Mouse (Mus musculus): ENCODE results near the gene Nhlrc1. TPM values are rescaled to one million over a fixed set of nuclear protein-coding genes. Genes with fewer than 3 reads are reported as not detected.
A peak's percentile ranks its signal among the peaks of the same experiment; 100 is the strongest.

Gene Nhlrc1
- 5.7 and 6.8 TPM in 2 replicates for polyA plus RNA-seq (2014; fragmentation: Nextera tagmentation; extraction: Ambion mirVana)

DNA sequence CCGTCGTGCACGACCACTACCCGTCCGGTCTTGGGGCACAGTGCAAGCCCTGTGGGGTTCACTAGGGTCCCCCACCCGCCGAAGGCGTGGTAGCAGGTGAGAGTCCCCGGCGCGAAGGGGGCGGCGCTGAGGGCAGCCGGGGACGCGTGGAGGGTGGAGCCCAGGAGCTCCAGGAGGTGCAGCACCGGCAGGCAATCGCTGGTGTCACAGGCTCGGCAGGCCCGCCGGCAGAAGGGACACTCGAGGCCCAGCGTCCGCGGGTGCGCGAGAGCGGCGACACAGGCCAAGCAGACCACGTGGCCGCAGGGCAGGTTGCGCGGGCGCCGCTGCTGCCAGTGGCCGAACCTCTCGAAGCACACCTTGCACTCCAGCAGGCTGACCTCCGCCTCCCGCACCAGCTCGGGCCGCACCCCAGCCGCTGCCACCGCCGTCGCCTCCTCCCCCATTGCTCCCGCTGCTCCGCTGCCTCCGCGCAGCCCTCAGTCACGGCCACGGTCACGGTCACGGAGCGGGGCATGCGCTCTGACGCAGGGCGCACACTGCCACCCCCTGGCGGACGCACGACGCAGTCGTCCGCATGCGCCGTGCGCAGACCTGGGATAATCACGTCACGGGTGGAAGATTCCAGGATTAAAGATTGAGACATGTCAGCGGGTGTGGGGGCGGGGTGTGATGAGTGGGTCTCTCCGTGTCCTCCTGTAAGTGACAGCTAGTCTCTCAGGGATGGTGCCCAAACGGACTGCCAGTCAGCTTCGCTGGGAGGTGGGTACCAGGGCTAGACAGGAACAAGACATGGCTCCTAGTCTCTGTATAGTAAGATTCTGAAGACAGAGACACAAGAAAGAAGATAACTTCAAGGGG lies at the start of gene Nhlrc1:
TSS of gene Nhlrc1 (minus strand) at position 517 of the 861 bp plus-strand sequence.
- peak within 1 kb of the TSS; percentile 66 for H3K9ac ChIP-seq (ENCODE audit: low read depth, low read length)
- peak within 1 kb of the TSS; percentile 87 for H3K4me2 ChIP-seq (replicated peaks; ENCODE audit: low read depth, low read length)
- WGBS: 4% methylated on average over 64 of the region's 73 CpGs
- peaks cover 10% of the 10 kb centered on the region for H3K27me3 ChIP-seq (ENCODE audit: control insufficient read depth, insufficient read depth, low read length)
- H3K36me3 ChIP-seq (ENCODE audit: control insufficient read depth, insufficient read depth, low read length): no peaks in the 10 kb centered on the region
- no peaks in the 10 kb centered on the region; the same call in 1 of the 2 replicates for H3K4me1 ChIP-seq (replicated peaks; ENCODE audit: control insufficient read depth, insufficient read depth, low read length)
- DNase-seq (ENCODE audit: low spot score) (peak; percentile 85), ATAC-seq (ENCODE audit: low FRiP score) (peak; percentile 82)
- H3K9me3 ChIP-seq (ENCODE audit: control insufficient read depth, low read length): no peaks in the 10 kb centered on the region; the same call in 1 of the 2 replicates
- H3K27ac ChIP-seq (ENCODE audit: low read depth, low read length): no peak within 1 kb of the TSS
- H3K4me3 ChIP-seq (ENCODE audit: low read depth, low read length): peak within 1 kb of the TSS; percentile 55

DNA sequence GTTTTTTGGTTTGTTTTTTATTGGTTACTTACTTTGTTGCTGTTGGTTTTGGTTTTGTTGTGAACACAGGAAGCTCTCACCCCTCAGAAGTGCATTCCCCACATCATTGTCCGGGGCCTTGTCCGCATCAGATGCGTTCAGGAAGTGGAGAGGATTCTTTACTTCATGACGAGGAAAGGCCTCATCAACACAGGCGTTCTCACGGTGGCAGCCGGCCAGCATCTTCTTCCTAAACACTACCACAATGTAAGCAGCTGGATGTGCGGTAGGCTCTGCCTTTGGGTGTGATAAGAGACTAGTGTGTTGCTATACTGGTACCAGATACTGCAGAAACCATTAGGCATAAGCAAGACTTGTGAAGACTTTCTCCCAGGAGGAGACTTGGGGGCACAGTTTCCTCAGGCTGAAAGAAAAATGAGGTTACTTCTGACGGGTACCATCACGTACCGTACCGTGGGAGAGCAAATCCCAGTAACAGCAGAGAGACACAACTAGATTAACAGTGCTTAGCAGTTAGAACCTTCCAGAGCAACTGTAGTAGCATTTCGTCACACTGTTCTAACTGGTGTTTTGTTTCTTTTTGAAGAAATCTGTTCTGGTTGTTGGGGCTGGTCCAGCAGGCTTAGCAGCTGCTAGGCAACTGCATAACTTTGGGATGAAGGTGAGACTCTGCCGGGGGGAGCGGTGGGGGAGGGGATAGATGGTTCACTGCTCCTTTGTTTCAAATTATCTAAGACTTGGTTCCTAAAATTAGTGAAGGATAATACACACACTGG lies 49.5 kb upstream of the Nhlrc1 start:
- Histone ChIP-seq H3K27ac (ENCODE audit: low read depth, low read length) (no peak overlapping the region), H3K4me3 (ENCODE audit: low read depth, low read length) (no peak overlapping the region), H3K4me2 (replicated peaks; ENCODE audit: low read depth, low read length) (no peak overlapping the region), H3K27me3 (ENCODE audit: control insufficient read depth, insufficient read depth, low read length) (no peaks in the 10 kb centered on the region), H3K9ac (ENCODE audit: low read depth, low read length) (no peak overlapping the region), H3K36me3 (ENCODE audit: control insufficient read depth, insufficient read depth, low read length) (0 out of 2 replicates have a peak, but pooled peaks cover 6% of the 10 kb centered on the region), H3K9me3 (ENCODE audit: control insufficient read depth, low read length) (no peaks in the 10 kb centered on the region), H3K4me1 (replicated peaks; ENCODE audit: control insufficient read depth, insufficient read depth, low read length) (no peaks in the 10 kb centered on the region)
- 92% methylated on average over 15 of the region's 15 CpGs for WGBS
- ATAC-seq (ENCODE audit: low FRiP score): no peak
- DNase-seq (ENCODE audit: low spot score): no peak

DNA sequence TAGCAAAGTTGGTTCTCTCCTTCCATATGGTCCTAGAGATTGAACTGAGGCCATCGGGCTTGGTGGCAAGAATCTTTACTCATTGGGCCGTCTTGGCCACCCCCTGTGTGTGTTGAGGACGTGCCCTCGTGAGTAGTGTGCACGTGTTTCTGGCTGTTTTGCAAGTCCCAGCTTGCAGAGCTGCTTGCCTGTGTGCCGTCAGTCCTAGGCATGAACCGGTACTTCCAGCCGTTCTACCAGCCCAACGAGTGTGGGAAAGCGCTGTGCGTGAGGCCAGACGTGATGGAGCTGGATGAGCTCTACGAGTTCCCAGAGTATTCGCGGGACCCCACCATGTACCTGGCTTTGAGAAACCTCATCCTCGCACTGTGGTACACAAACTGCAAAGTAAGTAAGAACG lies 48.1 kb upstream of the Nhlrc1 start:
- WGBS: 97% methylated on average over 17 of the region's 17 CpGs

DNA sequence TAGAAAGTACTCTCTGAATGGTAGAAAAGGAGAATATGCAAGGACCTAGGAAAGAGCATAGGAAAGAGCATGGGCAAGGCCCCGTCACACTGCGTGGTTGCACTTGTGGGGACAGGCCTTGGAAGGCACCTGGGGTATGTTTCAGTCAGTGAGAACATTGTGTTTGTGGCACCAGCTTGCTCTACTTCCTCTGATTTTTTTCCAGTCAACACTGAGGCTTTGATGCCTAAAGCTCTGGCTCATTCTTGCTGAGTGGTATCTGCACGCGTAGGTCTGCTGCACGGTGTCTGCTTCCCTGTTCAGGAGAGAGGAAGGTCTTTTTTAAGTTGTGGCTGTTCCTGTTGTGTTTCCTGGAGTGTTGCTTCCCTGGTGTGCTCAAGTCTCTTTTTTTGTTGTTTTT lies 42.1 kb upstream of the Nhlrc1 start:
- Histone ChIP-seq H3K27ac (ENCODE audit: low read depth, low read length) (no peak overlapping the region), H3K27me3 (ENCODE audit: control insufficient read depth, insufficient read depth, low read length) (no peaks in the 10 kb centered on the region), H3K9me3 (ENCODE audit: control insufficient read depth, low read length) (no peaks in the 10 kb centered on the region), H3K4me3 (ENCODE audit: low read depth, low read length) (no peak overlapping the region), H3K4me1 (replicated peaks; ENCODE audit: control insufficient read depth, insufficient read depth, low read length) (no peaks in the 10 kb centered on the region), H3K9ac (ENCODE audit: low read depth, low read length) (no peak overlapping the region), H3K36me3 (ENCODE audit: control insufficient read depth, insufficient read depth, low read length) (no peaks in the 10 kb centered on the region), H3K4me2 (replicated peaks; ENCODE audit: low read depth, low read length) (no peak overlapping the region)
- ATAC-seq (ENCODE audit: low FRiP score) (no peak), DNase-seq (ENCODE audit: low spot score) (no peak)
- WGBS: 96% methylated on average over 5 of the region's 5 CpGs

More for the DNA sequence above, 48.1 kb upstream of the Nhlrc1 start:
- H3K27ac ChIP-seq (ENCODE audit: low read depth, low read length): no peak overlapping the region
- no peak overlapping the region for H3K9ac ChIP-seq (ENCODE audit: low read depth, low read length)
- H3K36me3 ChIP-seq (ENCODE audit: control insufficient read depth, insufficient read depth, low read length): 0 out of 2 replicates have a peak, but pooled peaks cover 3% of the 10 kb centered on the region
- no peaks in the 10 kb centered on the region for H3K9me3 ChIP-seq (ENCODE audit: control insufficient read depth, low read length)
- H3K4me1 ChIP-seq (replicated peaks; ENCODE audit: control insufficient read depth, insufficient read depth, low read length): no peaks in the 10 kb centered on the region
- no peak overlapping the region for H3K4me2 ChIP-seq (replicated peaks; ENCODE audit: low read depth, low read length)
- ATAC-seq (ENCODE audit: low FRiP score): no peak
- no peak for DNase-seq (ENCODE audit: low spot score)
- H3K4me3 ChIP-seq (ENCODE audit: low read depth, low read length): no peak overlapping the region
- H3K27me3 ChIP-seq (ENCODE audit: control insufficient read depth, insufficient read depth, low read length): no peaks in the 10 kb centered on the region

DNA sequence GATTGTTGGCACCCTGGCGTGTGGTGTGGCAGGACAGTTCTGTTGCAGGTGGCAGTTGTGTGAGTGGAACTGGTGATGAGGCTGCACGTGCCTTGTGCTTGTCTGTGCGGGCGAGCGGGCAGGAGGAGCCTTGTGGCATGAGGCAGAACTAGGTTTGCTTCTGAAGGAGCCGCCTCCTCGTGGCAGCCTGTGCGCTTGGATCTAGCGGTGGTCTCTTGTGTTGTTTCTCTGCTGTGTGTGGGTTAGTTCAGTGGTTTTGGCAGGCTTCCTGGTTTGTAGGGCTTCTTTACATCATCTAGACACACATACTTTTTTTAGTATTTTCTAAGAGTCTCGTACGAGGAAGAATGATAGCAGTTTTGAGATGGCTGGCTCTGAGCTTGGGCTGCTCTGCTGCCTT lies 41.5 kb upstream of the Nhlrc1 start:
- no peak for DNase-seq (ENCODE audit: low spot score)

DNA sequence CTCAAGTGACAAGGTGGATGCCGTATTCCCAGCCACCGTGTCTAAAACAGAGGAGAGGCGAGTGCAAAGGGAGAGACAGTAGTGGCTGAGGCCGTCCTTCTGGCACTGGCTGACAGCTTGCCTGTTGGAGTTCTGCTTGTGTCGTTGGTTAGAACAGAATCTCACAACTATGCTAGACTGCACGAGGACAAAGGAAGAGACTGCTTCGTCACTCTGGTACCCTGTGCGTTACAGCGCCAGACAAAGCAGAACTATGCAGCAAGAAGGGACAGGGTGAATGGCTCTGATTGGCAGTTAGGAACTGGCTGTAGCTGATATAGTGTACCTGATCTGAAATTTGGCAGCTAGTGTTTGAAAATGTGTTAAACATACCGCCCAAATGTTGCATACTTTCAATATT lies 39.3 kb upstream of the Nhlrc1 start:
- no peak overlapping the region for H3K27ac ChIP-seq (ENCODE audit: low read depth, low read length)

More for the DNA sequence above, 41.5 kb upstream of the Nhlrc1 start:
- no peaks in the 10 kb centered on the region for H3K9me3 ChIP-seq (ENCODE audit: control insufficient read depth, low read length)
- H3K27me3 ChIP-seq (ENCODE audit: control insufficient read depth, insufficient read depth, low read length): no peaks in the 10 kb centered on the region
- H3K4me2 ChIP-seq (replicated peaks; ENCODE audit: low read depth, low read length): no peak overlapping the region
- WGBS: 93% methylated on average over 11 of the region's 11 CpGs
- ATAC-seq (ENCODE audit: low FRiP score): no peak
- no peaks in the 10 kb centered on the region for H3K4me1 ChIP-seq (replicated peaks; ENCODE audit: control insufficient read depth, insufficient read depth, low read length)
- no peaks in the 10 kb centered on the region for H3K36me3 ChIP-seq (ENCODE audit: control insufficient read depth, insufficient read depth, low read length)
- no peak overlapping the region for H3K4me3 ChIP-seq (ENCODE audit: low read depth, low read length)
- H3K27ac ChIP-seq (ENCODE audit: low read depth, low read length): no peak overlapping the region
- H3K9ac ChIP-seq (ENCODE audit: low read depth, low read length): no peak overlapping the region

DNA sequence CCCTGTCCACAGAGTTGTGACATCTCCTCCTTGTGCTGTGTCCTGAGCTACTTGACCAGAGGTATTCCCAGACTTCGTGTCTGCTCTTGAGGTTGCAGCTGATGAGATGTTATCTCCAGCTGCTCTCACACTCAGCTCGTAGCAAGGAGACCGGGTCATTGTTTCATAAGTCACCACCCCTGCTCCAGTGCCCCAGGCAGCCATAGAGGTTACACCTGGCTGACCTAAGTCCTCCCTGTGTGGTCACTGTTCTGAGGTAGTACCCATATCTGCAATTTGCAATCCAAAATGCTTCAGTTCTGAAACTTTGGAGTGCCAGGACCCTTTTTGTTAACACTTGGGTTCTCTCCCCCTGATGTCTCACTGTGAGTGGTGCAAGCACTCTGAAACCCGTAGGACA lies 35.4 kb upstream of the Nhlrc1 start:
- Histone ChIP-seq H3K4me1 (replicated peaks; ENCODE audit: control insufficient read depth, insufficient read depth, low read length) (no peaks in the 10 kb centered on the region), H3K9me3 (ENCODE audit: control insufficient read depth, low read length) (no peaks in the 10 kb centered on the region), H3K9ac (ENCODE audit: low read depth, low read length) (no peak overlapping the region), H3K27ac (ENCODE audit: low read depth, low read length) (no peak overlapping the region), H3K4me2 (replicated peaks; ENCODE audit: low read depth, low read length) (no peak overlapping the region), H3K4me3 (ENCODE audit: low read depth, low read length) (no peak overlapping the region), H3K36me3 (ENCODE audit: control insufficient read depth, insufficient read depth, low read length) (no peaks in the 10 kb centered on the region), H3K27me3 (ENCODE audit: control insufficient read depth, insufficient read depth, low read length) (no peaks in the 10 kb centered on the region)
- WGBS: 79% methylated on average over 4 of the region's 4 CpGs
- DNase-seq (ENCODE audit: low spot score): no peak
- no peak for ATAC-seq (ENCODE audit: low FRiP score)

More for the DNA sequence above, 39.3 kb upstream of the Nhlrc1 start:
- Histone ChIP-seq H3K4me3 (ENCODE audit: low read depth, low read length) (no peak overlapping the region), H3K27me3 (ENCODE audit: control insufficient read depth, insufficient read depth, low read length) (no peaks in the 10 kb centered on the region), H3K4me1 (replicated peaks; ENCODE audit: control insufficient read depth, insufficient read depth, low read length) (no peaks in the 10 kb centered on the region), H3K4me2 (replicated peaks; ENCODE audit: low read depth, low read length) (no peak overlapping the region), H3K9ac (ENCODE audit: low read depth, low read length) (no peak overlapping the region), H3K36me3 (ENCODE audit: control insufficient read depth, insufficient read depth, low read length) (no peaks in the 10 kb centered on the region), H3K9me3 (ENCODE audit: control insufficient read depth, low read length) (no peaks in the 10 kb centered on the region)
- DNase-seq (ENCODE audit: low spot score) (peak; percentile 12), ATAC-seq (ENCODE audit: low FRiP score) (no peak)
- WGBS: 36% methylated on average over 10 of the region's 10 CpGs

DNA sequence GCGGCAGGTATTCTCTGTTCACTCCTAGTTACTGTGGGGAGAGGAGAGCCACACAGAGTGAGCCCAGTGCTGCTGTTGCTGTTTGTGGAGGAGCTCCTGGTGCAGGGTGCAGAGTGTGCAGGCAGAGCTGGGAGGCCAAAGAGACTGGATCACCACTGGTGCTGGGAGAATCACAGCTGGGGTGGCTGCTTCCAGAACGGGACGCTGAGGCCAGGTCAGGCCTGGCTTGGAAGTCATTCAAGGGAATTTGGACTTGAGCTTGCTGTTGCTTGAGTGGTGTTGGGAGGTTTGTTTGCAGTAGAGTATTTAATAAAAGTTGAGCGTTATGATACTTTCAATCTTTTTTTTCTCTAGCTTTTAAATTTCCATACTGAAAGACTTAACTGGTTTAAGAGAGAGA lies 33.3 kb upstream of the Nhlrc1 start:
- Histone ChIP-seq H3K27ac (ENCODE audit: low read depth, low read length) (no peak overlapping the region), H3K4me1 (replicated peaks; ENCODE audit: control insufficient read depth, insufficient read depth, low read length) (peaks cover 3% of the 10 kb centered on the region; the same call in 1 of the 2 replicates), H3K27me3 (ENCODE audit: control insufficient read depth, insufficient read depth, low read length) (no peaks in the 10 kb centered on the region), H3K4me2 (replicated peaks; ENCODE audit: low read depth, low read length) (no peak overlapping the region), H3K9me3 (ENCODE audit: control insufficient read depth, low read length) (no peaks in the 10 kb centered on the region), H3K9ac (ENCODE audit: low read depth, low read length) (no peak overlapping the region), H3K36me3 (ENCODE audit: control insufficient read depth, insufficient read depth, low read length) (no peaks in the 10 kb centered on the region), H3K4me3 (ENCODE audit: low read depth, low read length) (no peak overlapping the region)
- DNase-seq (ENCODE audit: low spot score) (no peak), ATAC-seq (ENCODE audit: low FRiP score) (no peak)
- 93% methylated on average over 4 of the region's 4 CpGs for WGBS
